8 mouse cellular contexts compared by ENCODE assay signal in genomic region chr17:24936259-24937237, GRCm38 (mm10). TPM values are rescaled to one million over a fixed set of nuclear protein-coding genes. Genes with fewer than 3 reads are reported as not detected.
A peak's percentile ranks its signal among the peaks of the same experiment; 100 is the strongest.
DNase-seq lines count a peak whose midpoint lies in the region; ATAC-seq and TF ChIP-seq lines count a peak whose summit lies in the region.

Gene Mapk8ip3, minus strand, starts transcription at chr17:24936977.

- TF ChIP-seq POLR2A in heart, adult 2 months (IDR thresholded peaks at IDR 0.05; ENCODE audit: insufficient read depth, low read depth, low read length): peak; percentile 96

- no peaks in the 10 kb centered on the region for H3K9me3 ChIP-seq in embryonic facial prominence, embryonic 13.5 days
- H3K9me3 ChIP-seq in limb, embryonic 13.5 days: no peaks in the 10 kb centered on the region
- no peaks in the 10 kb centered on the region for H3K9me3 ChIP-seq in midbrain, embryonic 16.5 days (replicated peaks; ENCODE audit: control insufficient read depth, low read length, poor library complexity, severe bottlenecking)

- TF ChIP-seq CTCF in heart, adult 2 months (IDR thresholded peaks at IDR 0.05): peak; percentile 40

- peak; percentile 49; the same call in 1 of the 2 replicates for TF ChIP-seq EP300 in heart, adult 2 months (IDR thresholded peaks at IDR 0.05; ENCODE audit: insufficient read depth, low read depth, low read length)

- no peaks in the 10 kb centered on the region for H3K27me3 ChIP-seq in embryonic facial prominence, embryonic 13.5 days
- H3K27me3 ChIP-seq in heart, adult 2 months (ENCODE audit: control insufficient read depth, insufficient read depth, low read length): no peaks in the 10 kb centered on the region
- no peaks in the 10 kb centered on the region for H3K27me3 ChIP-seq in limb, embryonic 13.5 days
- no peaks in the 10 kb centered on the region for H3K27me3 ChIP-seq in midbrain, embryonic 16.5 days (ENCODE audit: control insufficient read depth, insufficient read depth, low read depth, low read length)

- H3K4me3 ChIP-seq in embryonic facial prominence, embryonic 13.5 days: peak within 1 kb of the TSS; percentile 95
- H3K4me3 ChIP-seq in heart, adult 2 months: peak within 1 kb of the TSS; percentile 83
- H3K4me3 ChIP-seq in limb, embryonic 13.5 days: peak within 1 kb of the TSS; percentile 97
- H3K4me3 ChIP-seq in midbrain, embryonic 16.5 days (ENCODE audit: low read depth, low read length): peak within 1 kb of the TSS; percentile 84

- under 1% methylated on average over 78 of the region's 78 CpGs for WGBS in embryonic facial prominence, embryonic 13.5 days
- under 1% methylated on average over 78 of the region's 78 CpGs for WGBS in heart, adult 2 months
- under 1% methylated on average over 78 of the region's 78 CpGs for WGBS in limb, embryonic 13.5 days
- under 1% methylated on average over 67 of the region's 78 CpGs for WGBS in midbrain, embryonic 16.5 days

- H3K27ac ChIP-seq in embryonic facial prominence, embryonic 13.5 days: peak within 1 kb of the TSS; percentile 80
- H3K27ac ChIP-seq in heart, adult 2 months: peak within 1 kb of the TSS; percentile 90
- peak within 1 kb of the TSS; percentile 64 for H3K27ac ChIP-seq in limb, embryonic 13.5 days
- H3K27ac ChIP-seq in midbrain, embryonic 16.5 days (ENCODE audit: low read length): peak within 1 kb of the TSS; percentile 95

- peak within 1 kb of the TSS; percentile 73 for H3K4me2 ChIP-seq in embryonic facial prominence, embryonic 13.5 days
- H3K4me2 ChIP-seq in limb, embryonic 13.5 days (replicated peaks): peak within 1 kb of the TSS; percentile 77
- H3K4me2 ChIP-seq in midbrain, embryonic 16.5 days (ENCODE audit: low read length): peak within 1 kb of the TSS; percentile 73

- peaks cover 1% of the 10 kb centered on the region; the same call in 1 of the 2 replicates for H3K36me3 ChIP-seq in embryonic facial prominence, embryonic 13.5 days
- H3K36me3 ChIP-seq in heart, adult 2 months (ENCODE audit: control insufficient read depth, insufficient read depth, low read length): peaks cover 4% of the 10 kb centered on the region; the same call in 1 of the 2 replicates
- peaks cover 19% of the 10 kb centered on the region; the same call in 1 of the 2 replicates for H3K36me3 ChIP-seq in limb, embryonic 13.5 days
- H3K36me3 ChIP-seq in midbrain, embryonic 16.5 days (ENCODE audit: control insufficient read depth, insufficient read depth, low read length): no peaks in the 10 kb centered on the region

- peak; percentile 97 for DNase-seq in 3134 (ENCODE audit: extremely low read depth, insufficient read length, low spot score)
- DNase-seq in adrenal gland, postnatal 36 days: peak; percentile 98
- peak; percentile 97 to 98 for DNase-seq in heart, adult 2 months
- DNase-seq in kidney, adult 8-10 months: peak; percentile 92 to 95
- peak; percentile 94 to 97 for DNase-seq in spleen, postnatal 10 days (ENCODE audit: low spot score in 2 of 2)

- peaks cover 24% of the 10 kb centered on the region for H3K4me1 ChIP-seq in embryonic facial prominence, embryonic 13.5 days
- H3K4me1 ChIP-seq in heart, adult 2 months (ENCODE audit: control insufficient read depth, insufficient read depth, low read length): peaks cover 5% of the 10 kb centered on the region
- H3K4me1 ChIP-seq in limb, embryonic 13.5 days: peaks cover 28% of the 10 kb centered on the region
- peaks cover 30% of the 10 kb centered on the region for H3K4me1 ChIP-seq in midbrain, embryonic 16.5 days (ENCODE audit: control insufficient read depth, insufficient read depth, low read length)

- peak within 1 kb of the TSS; percentile 94 for H3K9ac ChIP-seq in embryonic facial prominence, embryonic 13.5 days
- H3K9ac ChIP-seq in heart, adult 2 months (ENCODE audit: low read depth, low read length): peak within 1 kb of the TSS; percentile 86
- peak within 1 kb of the TSS; percentile 92 for H3K9ac ChIP-seq in limb, embryonic 13.5 days
- peak within 1 kb of the TSS; percentile 84 for H3K9ac ChIP-seq in midbrain, embryonic 16.5 days (ENCODE audit: low read depth, low read length)

- peak; percentile 90 for ATAC-seq in embryonic facial prominence, embryonic 13.5 days (ENCODE audit: insufficient number of reproducible peaks, insufficient read depth, low FRiP score, low TSS enrichment, low read depth)
- peak; percentile 97 for ATAC-seq in limb, embryonic 13.5 days (ENCODE audit: low FRiP score, low read depth)
- ATAC-seq in midbrain, embryonic 16.5 days: peak; percentile 99

- intact Hi-C loops in heart, adult 2 months (cut with DNase I): loop anchor here (2.0 to 5.0 kb wide), 2 partner anchors 24 to 336 kb away; partner anchors contain the start of genes Jpt2 and Ube2i

- H3K79me2 ChIP-seq in heart, adult 2 months (replicated peaks; ENCODE audit: control insufficient read depth, insufficient read depth, low read length): peaks cover 3% of the 10 kb centered on the region

RNA-seq across cellular contexts. Expression of gene Mapk8ip3, which starts in this region (rescaled TPM):
- total RNA-seq in adrenal gland, postnatal 36 days (2021): 100 to 1,000 TPM in 1 of 2 experiments, 10 to 100 TPM in 1; 82.1 to 126 TPM
- 41.6 and 43.0 TPM in 2 replicates for polyA plus RNA-seq in embryonic facial prominence, embryonic 13.5 days (2015; fragmentation: Nextera tagmentation; extraction: Ambion mirVana)
- total RNA-seq in heart, adult 2 months (2021): 10 to 100 TPM; 60.0 to 67.9 TPM
- polyA plus RNA-seq in heart, adult 2 months (2012; rRNA removed): 74.4 and 105 TPM in 2 replicates
- polyA plus RNA-seq in limb, embryonic 13.5 days (2015; fragmentation: Nextera tagmentation; extraction: Ambion mirVana): 42.7 and 45.2 TPM in 2 replicates
- polyA plus RNA-seq in midbrain, embryonic 16.5 days (2015; fragmentation: Nextera tagmentation; extraction: Ambion mirVana): 100 and 104 TPM in 2 replicates

Comparison
In these comparisons a context has a peak if more than half of its experiments do, and no peak if none do; other contexts are left out.
1. Peak in every context shown above with its lines: DNase-seq, ATAC-seq, H3K4me3 ChIP-seq and H3K27ac ChIP-seq.